Mouse (Mus musculus): Measurements from ENCODE around the gene Nutf2-ps1. TPM values are rescaled to one million over a fixed set of nuclear protein-coding genes. Genes with fewer than 3 reads are reported as not detected.
"Not testable (repeated sequence)": the region's sequence is repeated elsewhere in the genome, so short reads cannot be mapped to it uniquely, and the experiment has no call there.

The Nutf2-ps1 gene
- 10 to 100 TPM; 67.8 to 83.3 TPM for total RNA-seq (2021)
- long read RNA-seq, experiment 1, transcript Nutf2-ps1-201 (1 exons, 901 nt) = major isoform, 11 of 11 reads
- long read RNA-seq, experiment 1, partial matches to known transcripts = 0 of 11 reads
- long read RNA-seq, experiment 1, other reads (novel, unspliced or antisense) = 0 of 11 reads
- long read RNA-seq, experiment 2, transcript Nutf2-ps1-201 (1 exons, 901 nt) = major isoform, 19 of 19 reads
- long read RNA-seq, experiment 2, partial matches to known transcripts = 0 of 19 reads
- long read RNA-seq, experiment 2, other reads (novel, unspliced or antisense) = 0 of 19 reads

DNA sequence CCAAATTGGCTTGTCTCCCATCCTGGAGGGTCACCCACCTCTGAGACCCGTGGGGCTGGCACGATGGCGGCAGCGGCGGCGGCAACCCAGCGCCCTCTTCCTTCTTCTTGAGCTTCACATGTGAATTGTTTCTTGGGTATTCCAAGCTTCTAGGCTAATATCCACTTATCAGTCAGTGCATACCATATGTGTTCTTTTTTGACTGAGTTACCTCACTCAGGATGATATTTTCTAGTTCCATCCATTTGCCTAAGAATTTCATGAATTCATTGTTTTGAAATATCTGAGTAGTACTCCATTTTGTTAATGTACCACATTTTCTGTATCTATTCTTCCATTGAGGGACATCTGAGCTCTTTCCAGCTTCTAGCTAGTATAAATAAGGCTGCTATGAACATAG, at the start of gene Nutf2-ps1:
Nutf2-ps1 (minus strand) TSS at position 101 of the 400 bp plus-strand sequence.
- intact Hi-C loops (cut with DNase I); H3K27ac ChIP-seq; DNase-seq; H3K4me3 ChIP-seq: not testable (repeated sequence)

DNA sequence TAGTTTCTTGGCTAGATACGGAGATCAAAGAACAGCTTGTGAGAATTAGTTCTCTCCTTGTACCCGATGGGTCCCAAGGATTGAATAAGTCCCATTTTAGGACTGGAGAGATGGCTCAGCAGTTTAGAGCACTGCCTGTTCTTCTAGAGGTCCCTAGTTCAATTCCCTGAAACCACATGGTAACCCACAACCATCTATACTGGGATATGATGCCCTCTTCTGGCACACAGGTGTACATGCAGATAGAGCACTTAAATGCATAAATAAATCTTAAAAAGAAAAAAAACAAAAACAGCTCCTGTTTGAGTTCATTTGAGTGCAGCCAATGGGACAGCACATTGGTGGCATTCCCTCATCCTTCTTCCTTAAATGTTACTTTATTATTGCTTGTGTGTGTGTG, 49.2 kb upstream of the Nutf2-ps1 start:
- H3K4me3 ChIP-seq = no peak overlapping the region
- no peak overlapping the region for H3K27ac ChIP-seq
- DNase-seq = no peak
- TF ChIP-seq CTCF (IDR thresholded peaks at IDR 0.05) = peak; percentile 58
- intact Hi-C loops (cut with DNase I) = loop anchor here (2.0 kb wide), 1 partner anchor 37 kb away; the partner anchor contains the start of gene Smc3

DNA sequence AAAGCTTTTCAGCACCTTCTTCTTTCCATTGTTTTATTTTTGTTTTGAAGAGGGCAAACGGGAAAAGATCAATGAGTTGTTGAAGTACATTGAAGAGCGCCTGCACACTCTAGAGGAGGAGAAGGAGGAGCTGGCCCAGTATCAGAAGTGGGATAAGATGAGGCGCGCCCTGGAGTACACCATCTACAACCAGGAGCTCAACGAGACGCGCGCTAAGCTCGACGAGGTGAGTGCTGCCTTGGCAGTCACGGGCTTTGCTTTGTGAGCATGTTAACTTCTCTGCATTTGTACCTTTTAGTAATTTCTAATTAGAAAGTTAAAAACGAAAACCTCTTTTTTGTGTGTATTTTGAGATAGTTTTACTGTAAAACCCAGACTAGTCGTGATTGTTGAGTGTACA, 32.8 kb upstream of the Nutf2-ps1 start:
- Histone ChIP-seq H3K4me3 (no peak overlapping the region), H3K27ac (no peak overlapping the region)
- intact Hi-C loops (cut with DNase I) = no loop called here
- TF ChIP-seq CTCF (IDR thresholded peaks at IDR 0.05) = no peak
- no peak for DNase-seq

DNA sequence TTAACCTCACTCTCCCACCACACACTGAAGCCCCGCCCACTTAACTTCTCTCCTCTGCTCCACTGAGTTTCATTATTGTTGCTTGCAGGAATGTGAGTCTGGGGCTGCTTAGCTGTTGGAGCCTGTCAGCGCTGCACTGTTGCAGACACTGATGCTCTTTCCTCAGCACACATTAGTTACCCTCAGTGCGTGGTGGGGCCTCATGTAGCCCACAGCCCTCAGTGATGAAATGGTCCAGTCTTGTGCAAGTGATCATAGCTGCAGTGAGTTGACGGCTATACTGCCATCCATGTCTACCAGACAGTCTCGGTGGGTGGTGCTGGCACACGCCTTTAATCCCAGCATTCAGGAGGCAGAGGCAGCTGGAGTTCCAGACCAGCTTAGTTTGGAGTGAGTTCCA, 20.1 kb upstream of the Nutf2-ps1 start:
- intact Hi-C loops (cut with DNase I) = no loop called here
- no peak for DNase-seq
- TF ChIP-seq CTCF (IDR thresholded peaks at IDR 0.05) = no peak
- Histone ChIP-seq H3K27ac (no peak overlapping the region), H3K4me3 (no peak overlapping the region)

DNA sequence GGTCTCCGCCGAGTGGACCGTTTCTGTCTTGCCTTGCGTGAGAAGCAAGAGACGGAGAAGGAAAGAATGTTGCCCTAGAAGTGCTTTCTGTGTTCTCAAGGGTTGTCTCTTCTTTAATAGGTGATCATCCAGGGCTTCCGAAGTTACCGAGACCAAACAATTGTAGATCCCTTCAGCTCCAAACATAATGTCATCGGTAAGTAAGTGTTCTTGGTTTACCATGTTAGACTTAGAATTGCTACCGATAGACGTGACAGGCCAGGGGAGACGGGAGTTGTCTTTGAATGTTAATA, 12.4 kb upstream of the Nutf2-ps1 start:
- Histone ChIP-seq H3K27ac (peak overlapping the region; percentile 100), H3K4me3 (peak overlapping the region; percentile 87)
- DNase-seq = no peak
- intact Hi-C loops (cut with DNase I) = loop anchor here (2.0 kb wide), 1 partner anchor 37 kb away; no protein-coding TSS in a partner anchor
- no peak for TF ChIP-seq CTCF (IDR thresholded peaks at IDR 0.05)

DNA sequence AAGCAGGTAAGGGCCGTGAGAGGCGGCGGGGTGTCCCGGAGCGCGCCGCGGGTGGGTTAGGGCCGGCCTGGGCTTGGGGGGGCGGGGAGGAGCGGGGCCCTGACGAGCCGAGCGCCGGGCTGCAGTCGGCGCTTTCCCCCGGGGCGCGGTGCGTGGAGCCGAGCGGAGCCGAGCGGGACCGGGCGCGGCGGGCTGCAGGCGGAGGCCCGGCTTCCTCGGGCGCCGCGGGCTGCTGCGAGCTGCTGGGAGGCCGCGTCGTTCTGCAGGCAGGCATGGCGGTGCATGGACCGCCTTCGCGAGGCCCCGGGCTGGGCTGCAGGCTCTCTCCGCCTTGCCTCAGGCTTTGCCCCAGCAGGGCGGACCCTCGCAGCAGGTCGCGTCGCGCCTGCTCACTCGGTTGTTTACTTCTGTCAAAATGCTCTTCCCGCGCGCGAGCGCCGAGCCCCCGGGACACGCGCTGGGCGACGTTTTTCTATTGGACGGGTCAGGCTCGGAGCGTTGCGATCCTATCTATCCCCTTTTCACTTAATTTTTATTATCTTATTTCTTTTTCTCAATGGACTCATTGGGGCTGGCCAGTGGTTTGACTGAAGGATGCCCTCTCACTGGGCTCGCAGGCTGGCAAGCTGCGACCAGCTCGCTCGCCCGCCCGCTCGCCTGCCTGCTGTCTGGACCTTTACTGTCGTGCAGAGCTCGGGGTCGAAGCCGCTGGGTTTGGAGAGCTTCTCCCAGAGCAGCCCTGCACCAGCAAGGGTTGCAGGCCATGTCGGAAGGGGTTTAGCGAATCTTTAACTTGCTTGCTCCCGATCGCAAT, 11.9 kb upstream of the Nutf2-ps1 start:
- no peak for TF ChIP-seq CTCF (IDR thresholded peaks at IDR 0.05)
- peak; percentile 78 for DNase-seq
- Histone ChIP-seq H3K4me3 (peak overlapping the region; percentile 87), H3K27ac (peak overlapping the region; percentile 100)
- intact Hi-C loops (cut with DNase I) = loop anchor here (2.0 kb wide), 1 partner anchor 38 kb away; no protein-coding TSS in a partner anchor

DNA sequence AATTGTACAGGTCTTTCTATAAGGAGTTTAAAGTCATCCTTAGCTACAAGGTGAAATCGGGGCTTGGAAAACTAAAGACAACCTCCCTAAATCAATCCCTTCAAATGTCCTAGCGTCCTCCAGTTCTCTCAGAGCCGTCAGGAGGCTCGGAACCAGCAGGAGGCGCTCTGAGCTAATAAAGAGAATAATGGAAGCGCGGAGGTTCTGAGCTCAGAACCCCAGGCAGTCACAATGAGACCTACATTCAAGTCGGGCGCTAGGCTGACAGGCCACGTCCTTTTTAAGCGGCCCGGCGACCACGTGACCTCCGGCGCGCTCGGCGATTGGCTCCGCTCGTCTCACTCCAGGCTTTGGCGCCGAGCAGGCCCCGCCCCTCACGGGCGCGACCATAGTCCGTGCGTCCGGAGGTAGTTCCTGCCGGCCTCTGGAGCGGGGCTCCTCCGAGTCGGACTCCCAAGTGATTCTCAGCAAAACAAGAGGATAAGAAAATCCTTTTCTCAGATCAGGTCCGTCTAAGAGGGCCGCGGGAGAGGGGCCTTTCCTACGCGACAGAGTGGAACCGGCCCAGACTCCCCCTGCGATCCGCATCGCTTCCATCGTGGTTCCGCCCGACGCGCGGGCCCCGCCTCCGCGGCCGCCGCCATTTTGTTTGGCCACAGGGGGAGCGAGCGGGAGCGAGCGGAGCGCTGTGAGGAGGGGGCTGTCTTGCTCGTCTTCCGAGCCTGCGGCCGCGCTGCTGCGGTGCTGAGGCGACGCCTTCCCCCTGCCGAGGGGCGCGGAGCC, 11.1 kb upstream of the Nutf2-ps1 start, which contains the start of gene Smc3:
Smc3 (plus strand) TSS at position 642 of the 783 bp plus-strand sequence.
- peak within 1 kb of the TSS; percentile 87 for H3K4me3 ChIP-seq

DNA sequence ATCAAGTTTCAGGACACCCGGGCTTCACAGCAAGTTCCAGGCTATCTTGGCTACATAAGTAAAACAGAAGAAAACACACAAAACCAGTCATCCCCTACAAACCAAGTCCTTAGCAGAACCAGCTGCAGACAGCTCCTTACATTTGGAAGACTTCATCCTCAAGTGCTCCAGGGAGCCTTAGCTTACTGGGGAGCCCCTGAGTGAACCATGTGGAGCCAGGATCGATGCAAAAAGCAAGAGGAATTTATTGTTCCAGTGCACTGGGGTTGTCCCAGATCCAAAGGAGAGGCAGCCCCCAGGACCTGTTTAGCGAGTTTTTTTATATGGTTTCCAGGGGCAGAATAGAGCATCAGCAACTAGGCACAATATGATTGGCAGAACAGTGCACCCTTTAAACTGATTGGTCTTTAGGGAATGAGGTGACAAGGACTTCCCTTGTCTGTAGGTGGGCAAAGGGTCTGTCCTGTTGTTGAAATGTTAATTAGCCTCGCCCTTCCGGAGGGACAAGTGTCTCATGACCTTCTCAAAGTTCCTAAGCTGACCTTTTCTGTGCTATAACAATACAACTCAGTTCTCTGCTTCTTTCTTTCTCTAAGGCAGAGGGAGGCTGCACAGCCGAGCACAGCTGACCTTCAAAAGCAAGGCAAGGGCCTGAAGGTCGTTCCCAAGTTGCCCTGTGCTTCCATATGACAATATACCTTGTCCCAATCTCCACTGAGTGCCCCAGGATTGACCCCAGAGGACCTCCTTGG, 8.0 kb upstream of the Nutf2-ps1 start:
- TF ChIP-seq CTCF (IDR thresholded peaks at IDR 0.05) = no peak
- no peak overlapping the region for H3K27ac ChIP-seq
- intact Hi-C loops (cut with DNase I) = loop anchor here (10.0 kb wide), 1 partner anchor 352 kb away; no protein-coding TSS in a partner anchor
- DNase-seq = no peak
- H3K4me3 ChIP-seq = no peak overlapping the region

More for the DNA sequence above, 11.1 kb upstream of the Nutf2-ps1 start, which contains the start of gene Smc3:
- peak; percentile 92 for TF ChIP-seq CTCF (IDR thresholded peaks at IDR 0.05)
- peak; percentile 100 for DNase-seq
- peak within 1 kb of the TSS; percentile 100 for H3K27ac ChIP-seq
- intact Hi-C loops (cut with DNase I) = loop anchor here (2.0 to 10.0 kb wide), 2 partner anchors 39 to 355 kb away; no protein-coding TSS in a partner anchor

DNA sequence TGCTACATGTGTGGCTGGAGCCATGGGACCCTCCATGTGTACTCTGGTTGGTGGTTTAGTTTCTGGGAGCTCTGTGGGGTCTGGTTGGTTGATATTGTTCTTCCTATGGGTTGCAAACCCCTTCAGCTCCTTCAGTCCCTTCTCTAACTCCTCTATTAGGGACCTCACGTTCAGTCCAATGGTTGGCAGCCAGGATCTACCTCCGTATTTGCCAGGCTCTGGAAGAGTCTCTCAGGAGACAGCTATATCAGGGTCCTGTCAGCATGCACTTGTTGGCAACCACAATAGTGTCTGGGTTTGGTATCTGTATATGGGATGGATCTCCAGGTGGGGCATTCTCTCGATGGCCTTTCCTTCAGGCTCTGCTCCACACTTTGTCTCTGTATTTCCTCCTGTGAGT, 1.2 kb downstream of the Nutf2-ps1 start:
- H3K27ac ChIP-seq; H3K4me3 ChIP-seq; DNase-seq; intact Hi-C loops (cut with DNase I): not testable (repeated sequence)

DNA sequence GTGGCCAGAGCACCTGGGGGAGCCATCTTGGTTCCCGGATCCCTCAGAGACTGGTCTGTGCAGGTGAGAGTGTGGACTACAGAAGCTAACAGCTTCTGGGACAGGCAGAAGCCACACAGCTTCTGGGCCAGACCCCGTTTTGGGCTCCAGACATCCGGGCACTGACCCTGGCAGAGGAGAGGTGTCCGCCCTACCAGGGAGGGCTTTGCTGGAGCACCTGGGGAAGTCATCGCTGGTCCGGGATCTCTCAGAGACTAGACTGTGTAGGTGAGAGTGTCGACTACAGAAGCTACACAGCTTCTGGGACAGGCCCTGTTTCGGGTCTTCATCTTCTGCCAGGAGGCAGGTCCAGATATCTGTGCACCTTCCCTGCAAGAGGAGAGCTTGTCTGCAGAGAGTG, 8.6 kb downstream of the Nutf2-ps1 start:
- H3K4me3 ChIP-seq; intact Hi-C loops (cut with DNase I); DNase-seq; H3K27ac ChIP-seq: not testable (repeated sequence)

DNA sequence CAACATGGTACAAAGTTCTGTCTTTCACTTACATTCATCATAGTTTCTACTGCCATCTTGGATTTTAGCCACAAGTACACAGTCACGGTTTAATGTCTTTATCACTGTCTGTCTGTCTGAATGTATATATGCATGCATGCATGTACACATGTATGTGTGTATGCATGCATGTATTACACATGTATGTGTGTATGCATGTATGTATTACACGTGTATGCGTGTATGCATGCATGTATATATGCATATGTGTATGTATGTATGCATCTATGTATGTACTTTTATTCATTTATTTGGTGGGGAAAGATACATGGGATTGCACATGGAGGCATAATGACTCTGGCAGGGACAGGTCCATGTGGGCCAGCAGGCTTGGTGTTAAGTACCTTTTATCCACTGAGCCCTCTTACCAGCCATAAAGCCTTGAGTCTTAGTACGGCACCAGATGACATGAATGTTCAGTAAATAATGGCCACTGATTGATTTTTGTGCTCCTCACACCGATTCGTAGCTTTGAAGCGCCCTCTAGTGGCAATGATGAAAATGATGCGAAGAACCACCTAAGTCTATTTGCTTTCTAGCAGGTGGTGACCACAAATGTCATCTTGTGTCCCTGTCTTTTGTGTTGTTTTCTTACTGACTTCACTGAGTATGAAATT, 10.1 kb downstream of the Nutf2-ps1 start:
- peak; percentile 91 for TF ChIP-seq CTCF (IDR thresholded peaks at IDR 0.05)
- H3K27ac ChIP-seq = no peak overlapping the region
- no peak overlapping the region for H3K4me3 ChIP-seq
- DNase-seq = peak; percentile 54
- intact Hi-C loops (cut with DNase I) = loop anchor here (1.0 kb wide), 2 partner anchors 158 to 183 kb away; no protein-coding TSS in a partner anchor

All from gastrocnemius, adult 2 months (tissue).